Mouse (Mus musculus): ENCODE measurements at regions not wholly inside any gene's neighbourhood (a gene's known extent, or its start where the extent isn't known, plus 50 kb on each side); places are given as distances from the start of the nearest gene placed in this dataset.

GRCm38 (mm10) chr3:34593279-34593678 is 56.9 kb upstream of the Sox2 start:
- H3K27ac ChIP-seq, result no peak overlapping the region
- no peak overlapping the region for H3K9ac ChIP-seq
- H3K4me1 ChIP-seq, result peaks cover 18% of the 10 kb centered on the region
- peak; percentile 51; the same call in 1 of the 2 replicates for ATAC-seq
- no peaks in the 10 kb centered on the region for H3K36me3 ChIP-seq (ENCODE audit: poor library complexity, severe bottlenecking)
- H3K4me2 ChIP-seq, result no peak overlapping the region
- 36% methylated on average over 4 of the region's 4 CpGs for WGBS
- H3K27me3 ChIP-seq, result no peaks in the 10 kb centered on the region
- H3K4me3 ChIP-seq, result no peak overlapping the region
- no peaks in the 10 kb centered on the region for H3K9me3 ChIP-seq (replicated peaks)

GRCm38 (mm10) chr3:34577896-34578530 is 72.2 kb upstream of the Sox2 start:
- Histone ChIP-seq H3K27ac (no peak overlapping the region), H3K9me3 (replicated peaks) (no peaks in the 10 kb centered on the region), H3K36me3 (ENCODE audit: poor library complexity, severe bottlenecking) (no peaks in the 10 kb centered on the region), H3K4me1 (peaks cover 56% of the 10 kb centered on the region), H3K27me3 (peaks cover 18% of the 10 kb centered on the region; the same call in 1 of the 2 replicates), H3K4me2 (no peak overlapping the region), H3K4me3 (no peak overlapping the region), H3K9ac (no peak overlapping the region)
- 10% methylated on average over 8 of the region's 8 CpGs for WGBS
- ATAC-seq, result no peak

- peak overlapping the region; percentile 10; the same call in 1 of the 2 replicates for H3K27ac ChIP-seq
- WGBS, result 27% methylated on average over 6 of the region's 6 CpGs
Measured at GRCm38 (mm10) chr3:34577115-34577514, 73.1 kb upstream of the Sox2 start.

GRCm38 (mm10) chr3:34576159-34576558 is 74.0 kb upstream of the Sox2 start:
- H3K4me1 ChIP-seq, result peaks cover 74% of the 10 kb centered on the region
- 0 out of 2 replicates have a peak overlapping the region, but pooled peaks have one; percentile 11 for H3K27ac ChIP-seq
- peaks cover 18% of the 10 kb centered on the region; the same call in 1 of the 2 replicates for H3K27me3 ChIP-seq
- no peak overlapping the region for H3K9ac ChIP-seq
- H3K9me3 ChIP-seq (replicated peaks), result no peaks in the 10 kb centered on the region
- 30% methylated on average over 11 of the region's 11 CpGs for WGBS
- no peak overlapping the region for H3K4me3 ChIP-seq
- no peak overlapping the region for H3K4me2 ChIP-seq
- peak; percentile 20; the same call in 1 of the 2 replicates for ATAC-seq
- H3K36me3 ChIP-seq (ENCODE audit: poor library complexity, severe bottlenecking), result no peaks in the 10 kb centered on the region

More at GRCm38 (mm10) chr3:34577115-34577514, 73.1 kb upstream of the Sox2 start:
- ATAC-seq, result no peak
- Histone ChIP-seq H3K4me1 (peaks cover 65% of the 10 kb centered on the region), H3K27me3 (peaks cover 18% of the 10 kb centered on the region; the same call in 1 of the 2 replicates), H3K4me2 (no peak overlapping the region), H3K9ac (no peak overlapping the region; the same call in 1 of the 2 replicates), H3K36me3 (ENCODE audit: poor library complexity, severe bottlenecking) (no peaks in the 10 kb centered on the region), H3K9me3 (replicated peaks) (no peaks in the 10 kb centered on the region), H3K4me3 (no peak overlapping the region)

GRCm38 (mm10) chr3:34574711-34575350 is 75.4 kb upstream of the Sox2 start:
- ATAC-seq, result no peak
- WGBS, result 41% methylated on average over 9 of the region's 9 CpGs
- no peak overlapping the region for H3K9ac ChIP-seq
- H3K4me3 ChIP-seq, result no peak overlapping the region
- H3K4me1 ChIP-seq, result peaks cover 77% of the 10 kb centered on the region
- H3K27me3 ChIP-seq, result 0 out of 2 replicates have a peak, but pooled peaks cover 11% of the 10 kb centered on the region
- no peaks in the 10 kb centered on the region for H3K36me3 ChIP-seq (ENCODE audit: poor library complexity, severe bottlenecking)
- H3K27ac ChIP-seq, result no peak overlapping the region
- no peaks in the 10 kb centered on the region for H3K9me3 ChIP-seq (replicated peaks)
- H3K4me2 ChIP-seq, result no peak overlapping the region

GRCm38 (mm10) chr3:34573312-34573711 is 76.9 kb upstream of the Sox2 start:
- Histone ChIP-seq H3K27me3 (0 out of 2 replicates have a peak, but pooled peaks cover 11% of the 10 kb centered on the region), H3K27ac (no peak overlapping the region), H3K4me2 (no peak overlapping the region), H3K4me1 (peaks cover 77% of the 10 kb centered on the region), H3K4me3 (no peak overlapping the region), H3K9ac (no peak overlapping the region), H3K9me3 (replicated peaks) (no peaks in the 10 kb centered on the region), H3K36me3 (ENCODE audit: poor library complexity, severe bottlenecking) (no peaks in the 10 kb centered on the region)
- no peak for ATAC-seq
- WGBS, result 78% methylated on average over 7 of the region's 7 CpGs

GRCm38 (mm10) chr3:34572081-34572480 is 78.1 kb upstream of the Sox2 start:
- H3K4me1 ChIP-seq, result peaks cover 77% of the 10 kb centered on the region
- H3K9me3 ChIP-seq (replicated peaks), result no peaks in the 10 kb centered on the region
- peak; percentile 64 for ATAC-seq
- 0 out of 2 replicates have a peak, but pooled peaks cover 11% of the 10 kb centered on the region for H3K27me3 ChIP-seq
- no peak overlapping the region for H3K9ac ChIP-seq
- H3K4me2 ChIP-seq, result no peak overlapping the region
- H3K4me3 ChIP-seq, result no peak overlapping the region
- H3K36me3 ChIP-seq (ENCODE audit: poor library complexity, severe bottlenecking), result no peaks in the 10 kb centered on the region
- 0 out of 2 replicates have a peak overlapping the region, but pooled peaks have one; percentile 42 for H3K27ac ChIP-seq
- 62% methylated on average over 6 of the region's 6 CpGs for WGBS

GRCm38 (mm10) chr3:34571630-34572029 is 78.6 kb upstream of the Sox2 start:
- no peak overlapping the region for H3K9ac ChIP-seq
- H3K4me3 ChIP-seq, result no peak overlapping the region
- peaks cover 77% of the 10 kb centered on the region for H3K4me1 ChIP-seq
- 0 out of 2 replicates have a peak overlapping the region, but pooled peaks have one; percentile 42 for H3K27ac ChIP-seq
- ATAC-seq, result no peak
- H3K36me3 ChIP-seq (ENCODE audit: poor library complexity, severe bottlenecking), result no peaks in the 10 kb centered on the region
- H3K4me2 ChIP-seq, result no peak overlapping the region
- WGBS, result 62% methylated on average over 9 of the region's 9 CpGs
- 0 out of 2 replicates have a peak, but pooled peaks cover 11% of the 10 kb centered on the region for H3K27me3 ChIP-seq
- H3K9me3 ChIP-seq (replicated peaks), result no peaks in the 10 kb centered on the region

- Histone ChIP-seq H3K9ac (no peak overlapping the region), H3K36me3 (ENCODE audit: poor library complexity, severe bottlenecking) (no peaks in the 10 kb centered on the region), H3K4me2 (no peak overlapping the region), H3K4me3 (no peak overlapping the region), H3K27ac (no peak overlapping the region), H3K9me3 (replicated peaks) (no peaks in the 10 kb centered on the region), H3K27me3 (0 out of 2 replicates have a peak, but pooled peaks cover 4% of the 10 kb centered on the region), H3K4me1 (peaks cover 79% of the 10 kb centered on the region)
- no peak for ATAC-seq
- WGBS, result 87% methylated on average over 10 of the region's 10 CpGs
Measured at GRCm38 (mm10) chr3:34569998-34570397, 80.2 kb upstream of the Sox2 start.

GRCm38 (mm10) chr3:34568086-34568650 is 82.0 kb upstream of the Sox2 start:
- Histone ChIP-seq H3K27ac (no peak overlapping the region), H3K4me3 (no peak overlapping the region), H3K9me3 (replicated peaks) (no peaks in the 10 kb centered on the region), H3K36me3 (ENCODE audit: poor library complexity, severe bottlenecking) (no peaks in the 10 kb centered on the region), H3K4me1 (peaks cover 70% of the 10 kb centered on the region), H3K9ac (no peak overlapping the region), H3K4me2 (no peak overlapping the region), H3K27me3 (no peaks in the 10 kb centered on the region)
- ATAC-seq, result 0 out of 2 replicates have a peak, but pooled peaks have one; percentile 40
- WGBS, result 18% methylated on average over 6 of the region's 6 CpGs

- Histone ChIP-seq H3K4me1 (peaks cover 71% of the 10 kb centered on the region), H3K4me3 (0 out of 2 replicates have a peak overlapping the region, but pooled peaks have one; percentile 9), H3K4me2 (peak overlapping the region; percentile 39), H3K9ac (peak overlapping the region; percentile 8), H3K9me3 (replicated peaks) (no peaks in the 10 kb centered on the region), H3K27ac (no peak overlapping the region; the same call in 1 of the 2 replicates), H3K36me3 (ENCODE audit: poor library complexity, severe bottlenecking) (no peaks in the 10 kb centered on the region), H3K27me3 (no peaks in the 10 kb centered on the region)
- no peak for ATAC-seq
- WGBS, result 40% methylated on average over 4 of the region's 4 CpGs
Measured at GRCm38 (mm10) chr3:34565386-34565785, 84.8 kb upstream of the Sox2 start.

- H3K9ac ChIP-seq, result peak overlapping the region; percentile 56
- H3K27me3 ChIP-seq, result no peaks in the 10 kb centered on the region
- peak overlapping the region; percentile 57 for H3K4me2 ChIP-seq
- H3K4me3 ChIP-seq, result peak overlapping the region; percentile 34
- H3K27ac ChIP-seq, result peak overlapping the region; percentile 63
- no peak for ATAC-seq
- H3K4me1 ChIP-seq, result peaks cover 81% of the 10 kb centered on the region
- no peaks in the 10 kb centered on the region for H3K9me3 ChIP-seq (replicated peaks)
- H3K36me3 ChIP-seq (ENCODE audit: poor library complexity, severe bottlenecking), result no peaks in the 10 kb centered on the region
- 13% methylated on average over 8 of the region's 8 CpGs for WGBS
Measured at GRCm38 (mm10) chr3:34562893-34563292, 87.3 kb upstream of the Sox2 start.

Measured in forebrain, embryonic 13.5 days (tissue).